Mouse (Mus musculus) megakaryocyte, embryonic 14.5 days (primary cell): ENCODE results near the gene Gpr107. TPM values are rescaled to one million over a fixed set of nuclear protein-coding genes. Genes with fewer than 3 reads are reported as not detected.
A peak's percentile ranks its signal among the peaks of the same experiment; 100 is the strongest.
"Not testable (repeated sequence)": the region's sequence is repeated elsewhere in the genome, so short reads cannot be mapped to it uniquely, and the experiment has no call there.

Experiments used
- H3K27me3 ChIP-seq: replicated peaks from 2 replicates; pipeline ENCODE3; 2012; ENCODE audit warnings: inconsistent platforms
- H3K36me3 ChIP-seq: replicated peaks from 2 replicates; pipeline ENCODE3; 2012; ENCODE audit warnings: low read length, inconsistent platforms, mixed read lengths
- H3K4me1 ChIP-seq: 2 replicates; pipeline ENCODE4 v1.6.1; 2012; ENCODE audit warnings: inconsistent platforms
- H3K4me3 ChIP-seq: replicated peaks from 2 replicates; pipeline ENCODE3; 2012; ENCODE audit warnings: moderate library complexity, mild to moderate bottlenecking, inconsistent platforms
- H3K9me3 ChIP-seq: 2 replicates; pipeline ENCODE4 v1.6.1; 2012; ENCODE audit warnings: inconsistent platforms
- FLI1 ChIP-seq: IDR thresholded peaks from 2 replicates; pipeline ENCODE4 v1.6.1; 2012; ENCODE audit warnings: low read length, inconsistent platforms, mixed read lengths
- GATA1 ChIP-seq: IDR thresholded peaks from 3 replicates; pipeline ENCODE4 v1.6.1; 2012; ENCODE audit warnings: mixed read lengths, low read length, inconsistent platforms, borderline replicate concordance
- polyA plus RNA-seq: library from polyadenylated mRNA; stranded (reverse); fragments of >175 nt; gene quantifications from 2 replicates; pipeline ENCODE4 v1.2.3, GENCODE M21; 2012; ENCODE audit warnings: low replicate concordance; ENCODE audit not compliant: insufficient read depth

Gene Gpr107
- polyA plus RNA-seq, 1 experiment: 11.9 TPM

DNA sequence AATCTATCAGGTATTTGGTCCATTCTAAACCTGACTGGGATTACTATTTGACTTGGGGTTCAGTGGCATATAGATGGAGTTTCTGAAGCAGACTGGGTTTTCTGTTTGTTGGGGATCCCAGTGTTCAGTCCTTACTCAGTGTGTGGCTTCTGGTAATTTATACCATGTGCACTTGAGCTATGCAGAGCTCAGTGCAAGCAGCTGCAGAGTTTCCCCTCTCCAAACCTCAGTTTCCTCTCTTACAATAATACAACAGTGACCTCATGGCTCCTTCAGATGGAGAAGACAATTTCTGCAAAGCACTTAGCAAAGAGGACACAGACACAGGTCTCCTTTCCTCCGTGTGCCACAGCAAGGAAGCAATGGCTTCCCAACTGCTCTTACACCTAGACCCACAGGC is 7.2 kb upstream of the Gpr107 start:
- no peak for TF ChIP-seq FLI1
- no peak for TF ChIP-seq GATA1
- Histone ChIP-seq H3K4me1 (peaks cover 74% of the 10 kb centered on the region), H3K27me3 (no peaks in the 10 kb centered on the region), H3K9me3 (no peaks in the 10 kb centered on the region), H3K36me3 (peaks cover 43% of the 10 kb centered on the region), H3K4me3 (peak overlapping the region; percentile 80)

- Histone ChIP-seq H3K27me3 (no peaks in the 10 kb centered on the region), H3K4me3 (no peak overlapping the region), H3K9me3 (no peaks in the 10 kb centered on the region), H3K4me1 (peaks cover 74% of the 10 kb centered on the region), H3K36me3 (peaks cover 53% of the 10 kb centered on the region)
- no peak for TF ChIP-seq FLI1
- TF ChIP-seq GATA1: no peak
Observed at GRCm38 (mm10) chr2:31147054-31147453, 5.1 kb upstream of the Gpr107 start.

DNA sequence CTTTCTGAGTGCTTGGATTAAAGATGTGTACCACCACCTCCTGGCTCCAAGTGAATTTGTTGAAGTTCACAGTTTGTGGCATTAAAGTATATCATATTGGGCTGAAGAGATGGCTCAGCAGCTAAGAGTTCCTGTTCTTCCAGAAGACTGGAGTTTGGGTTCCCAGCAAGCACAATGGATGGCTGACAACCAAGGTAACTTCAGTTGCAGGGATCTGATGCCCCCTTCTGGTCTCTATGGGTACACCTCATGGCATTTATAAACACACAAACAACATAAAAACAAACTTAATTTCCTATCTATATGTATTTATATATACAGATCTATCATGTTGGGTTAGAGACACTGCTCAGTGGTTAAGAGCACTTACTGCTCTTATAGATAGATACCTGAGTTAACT is 1.4 kb upstream of the Gpr107 start:
- TF ChIP-seq FLI1: no peak
- TF ChIP-seq GATA1: no peak
- H3K4me1 ChIP-seq: peaks cover 60% of the 10 kb centered on the region
- H3K27me3 ChIP-seq: no peaks in the 10 kb centered on the region

DNA sequence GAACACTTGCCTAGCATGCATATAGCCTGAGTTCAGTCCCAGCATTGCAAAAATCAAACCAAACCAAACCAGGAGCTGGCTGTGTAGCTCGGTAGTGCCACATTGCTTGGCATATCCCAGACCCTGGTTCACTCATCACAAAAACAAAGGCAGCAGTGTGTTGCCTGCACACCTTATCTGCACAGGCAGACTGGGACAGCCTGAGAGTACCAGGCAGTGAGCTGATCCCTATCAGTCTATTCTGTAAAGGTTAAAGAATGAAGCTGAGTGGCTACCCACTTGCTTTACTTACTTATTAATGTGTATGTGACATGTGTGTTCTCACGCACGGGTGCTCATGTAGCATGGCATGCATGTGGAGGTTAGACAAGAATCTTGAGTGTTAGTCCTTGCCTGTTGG is 4.7 kb downstream of the Gpr107 start:
- H3K4me3 ChIP-seq: no peak overlapping the region
- H3K4me1 ChIP-seq: peaks cover 65% of the 10 kb centered on the region
- TF ChIP-seq FLI1: no peak
- TF ChIP-seq GATA1: no peak
- no peaks in the 10 kb centered on the region for H3K27me3 ChIP-seq
- H3K36me3 ChIP-seq: peaks cover 35% of the 10 kb centered on the region
- no peaks in the 10 kb centered on the region for H3K9me3 ChIP-seq

More for the DNA sequence above, 1.4 kb upstream of the Gpr107 start:
- H3K36me3 ChIP-seq: peaks cover 49% of the 10 kb centered on the region
- H3K9me3 ChIP-seq: no peaks in the 10 kb centered on the region
- H3K4me3 ChIP-seq: no peak overlapping the region

- no peak overlapping the region for H3K4me3 ChIP-seq
- H3K36me3 ChIP-seq: peaks cover 49% of the 10 kb centered on the region
- H3K4me1 ChIP-seq: peaks cover 75% of the 10 kb centered on the region
- no peaks in the 10 kb centered on the region for H3K9me3 ChIP-seq
- H3K27me3 ChIP-seq: no peaks in the 10 kb centered on the region
- TF ChIP-seq GATA1: no peak
- no peak for TF ChIP-seq FLI1
Observed at GRCm38 (mm10) chr2:31160147-31160920, 8.2 kb downstream of the Gpr107 start.

DNA sequence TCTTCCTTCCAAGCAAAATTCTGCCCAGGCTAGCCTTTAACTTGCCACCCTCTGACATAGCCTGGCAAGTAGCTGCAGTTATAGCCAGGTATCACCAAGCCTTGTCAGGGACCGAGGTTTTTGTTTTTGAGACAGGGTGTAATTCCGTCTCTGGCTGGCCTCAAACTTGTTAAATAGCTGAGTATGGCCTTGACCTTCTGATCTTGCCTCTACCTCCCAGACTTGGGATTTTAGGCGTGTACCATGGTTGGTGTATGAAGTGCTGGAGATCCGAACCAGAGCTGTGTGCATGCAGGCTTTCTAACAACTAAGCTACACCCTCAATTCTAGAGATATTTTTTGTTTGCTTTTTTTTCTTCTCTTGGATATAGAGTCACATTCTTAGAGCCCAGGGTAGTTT is 9.5 kb downstream of the Gpr107 start:
- Histone ChIP-seq H3K27me3 (no peaks in the 10 kb centered on the region), H3K9me3 (no peaks in the 10 kb centered on the region), H3K4me3 (no peak overlapping the region), H3K4me1 (peaks cover 81% of the 10 kb centered on the region), H3K36me3 (peaks cover 47% of the 10 kb centered on the region)
- TF ChIP-seq GATA1 (no peak), FLI1 (no peak)

- Histone ChIP-seq H3K36me3 (peaks cover 58% of the 10 kb centered on the region), H3K4me1 (peaks cover 81% of the 10 kb centered on the region), H3K27me3 (no peaks in the 10 kb centered on the region), H3K9me3 (no peaks in the 10 kb centered on the region), H3K4me3 (peak overlapping the region; percentile 83)
- TF ChIP-seq FLI1 (no peak), GATA1 (no peak)
Observed at GRCm38 (mm10) chr2:31163361-31164118, 11.4 kb downstream of the Gpr107 start.

- no peaks in the 10 kb centered on the region for H3K27me3 ChIP-seq
- H3K36me3 ChIP-seq: peaks cover 59% of the 10 kb centered on the region
- TF ChIP-seq FLI1 (no peak), GATA1 (no peak)
- H3K4me1 ChIP-seq: peaks cover 83% of the 10 kb centered on the region
- H3K9me3 ChIP-seq: no peaks in the 10 kb centered on the region
- peak overlapping the region; percentile 87 for H3K4me3 ChIP-seq
Observed at GRCm38 (mm10) chr2:31164841-31165455, 12.8 kb downstream of the Gpr107 start.

DNA sequence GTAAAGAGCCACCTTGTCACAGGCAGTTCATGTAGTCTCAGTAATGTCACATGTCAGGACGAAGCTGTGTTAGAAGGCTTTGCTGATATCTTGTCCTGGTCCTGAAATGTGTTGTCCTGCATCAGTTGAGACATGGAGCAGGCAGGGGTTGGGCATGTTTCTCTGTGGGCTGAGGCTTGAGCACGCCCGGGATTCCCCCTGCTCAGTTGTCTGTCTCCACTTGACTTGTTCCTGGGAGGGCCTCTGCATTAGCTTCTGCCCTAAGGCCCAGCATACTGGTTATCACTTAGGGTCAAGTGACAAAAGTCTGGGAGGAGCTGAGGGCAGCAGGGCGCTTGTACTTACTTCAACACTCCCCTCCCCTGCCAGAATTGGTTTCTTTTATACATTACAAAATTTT is 13.4 kb downstream of the Gpr107 start:
- Histone ChIP-seq H3K4me3 (peak overlapping the region; percentile 87), H3K9me3 (no peaks in the 10 kb centered on the region), H3K4me1 (peaks cover 83% of the 10 kb centered on the region), H3K36me3 (peaks cover 59% of the 10 kb centered on the region), H3K27me3 (no peaks in the 10 kb centered on the region)
- TF ChIP-seq FLI1 (no peak), GATA1 (no peak)

GRCm38 (mm10) chr2:31167571-31167970 is 15.5 kb downstream of the Gpr107 start:
- H3K27me3 ChIP-seq, H3K9me3 ChIP-seq, H3K4me3 ChIP-seq: not testable (repeated sequence)
- peaks cover 93% of the 10 kb centered on the region for H3K4me1 ChIP-seq
- peaks cover 74% of the 10 kb centered on the region for H3K36me3 ChIP-seq

- Histone ChIP-seq H3K9me3 (no peaks in the 10 kb centered on the region), H3K27me3 (no peaks in the 10 kb centered on the region), H3K36me3 (peaks cover 79% of the 10 kb centered on the region), H3K4me3 (no peak overlapping the region), H3K4me1 (peaks cover 94% of the 10 kb centered on the region)
- no peak for TF ChIP-seq FLI1
- no peak for TF ChIP-seq GATA1
Observed at GRCm38 (mm10) chr2:31169001-31169400, 16.9 kb downstream of the Gpr107 start.
